Mouse (Mus musculus): Measurements from ENCODE around the gene Tex264. TPM values are rescaled to one million over a fixed set of nuclear protein-coding genes. Genes with fewer than 3 reads are reported as not detected.

Gene Tex264
- 57.2 and 59.7 TPM in 2 replicates for polyA plus RNA-seq (2015; fragmentation: Nextera tagmentation; extraction: Ambion mirVana)

DNA sequence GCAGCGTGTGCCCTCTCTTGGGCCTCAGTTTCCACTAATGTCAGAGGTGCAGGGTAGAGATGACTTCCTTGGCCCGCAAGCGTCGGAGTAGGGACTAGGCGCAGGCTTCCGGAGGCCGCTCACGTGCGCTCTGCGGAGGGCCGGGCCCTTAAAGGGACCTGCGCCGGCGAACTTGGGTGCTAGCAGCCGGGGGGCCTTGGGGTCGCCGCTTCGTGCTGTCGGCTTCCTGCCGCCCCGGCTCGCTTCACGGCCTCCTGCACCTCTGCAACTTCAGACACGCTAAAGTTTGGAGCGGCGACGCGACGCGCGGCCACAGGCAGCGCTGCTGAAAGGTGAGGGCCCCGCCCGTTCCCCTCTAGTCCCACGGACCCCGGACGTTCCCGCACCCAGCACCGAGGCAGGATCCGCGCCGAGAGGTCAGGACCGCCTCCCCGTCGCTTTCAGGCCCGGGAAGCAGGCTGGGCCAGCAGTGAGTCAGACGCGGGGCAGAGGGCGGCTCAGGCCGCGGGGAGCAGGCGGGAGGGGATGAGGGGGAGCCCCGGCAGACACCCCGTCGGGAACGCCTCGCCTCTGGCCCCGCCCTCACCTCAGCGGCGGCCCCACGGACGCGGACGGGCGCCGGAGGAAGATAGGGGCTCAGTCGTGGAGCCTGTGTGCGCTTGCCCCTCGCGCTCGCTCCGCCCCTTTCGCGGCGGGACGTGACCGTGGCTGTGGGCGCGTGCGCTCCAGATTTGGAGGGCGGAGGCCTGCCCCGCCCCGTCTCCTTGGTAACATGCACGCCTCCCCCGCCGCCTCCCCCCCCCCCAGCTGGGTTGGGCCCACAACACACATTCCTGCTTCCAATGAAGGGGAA, at the start of gene Tex264:
Gene Tex264, minus strand, starts transcription at position 679 of the 853 bp plus-strand sequence.
- H3K4me1 ChIP-seq (replicated peaks; ENCODE audit: control insufficient read depth, insufficient read depth, low read length) = peaks cover 19% of the 10 kb centered on the region
- H3K4me3 ChIP-seq (replicated peaks; ENCODE audit: low read length) = peak within 1 kb of the TSS; percentile 90
- WGBS = under 1% methylated on average over 69 of the region's 86 CpGs
- no peaks in the 10 kb centered on the region for H3K9me3 ChIP-seq (ENCODE audit: control insufficient read depth, low read length)
- H3K4me2 ChIP-seq (ENCODE audit: low read length) = peak within 1 kb of the TSS; percentile 94
- H3K9ac ChIP-seq (replicated peaks; ENCODE audit: low read depth, low read length) = peak within 1 kb of the TSS; percentile 82
- ATAC-seq = peak; percentile 93
- H3K27ac ChIP-seq (ENCODE audit: low read length) = peak within 1 kb of the TSS; percentile 46; the same call in 1 of the 2 replicates
- no peaks in the 10 kb centered on the region for H3K27me3 ChIP-seq (replicated peaks; ENCODE audit: control insufficient read depth, insufficient read depth, low read length)
- 0 out of 2 replicates have a peak, but pooled peaks cover 3% of the 10 kb centered on the region for H3K36me3 ChIP-seq (ENCODE audit: control insufficient read depth, insufficient read depth)

DNA sequence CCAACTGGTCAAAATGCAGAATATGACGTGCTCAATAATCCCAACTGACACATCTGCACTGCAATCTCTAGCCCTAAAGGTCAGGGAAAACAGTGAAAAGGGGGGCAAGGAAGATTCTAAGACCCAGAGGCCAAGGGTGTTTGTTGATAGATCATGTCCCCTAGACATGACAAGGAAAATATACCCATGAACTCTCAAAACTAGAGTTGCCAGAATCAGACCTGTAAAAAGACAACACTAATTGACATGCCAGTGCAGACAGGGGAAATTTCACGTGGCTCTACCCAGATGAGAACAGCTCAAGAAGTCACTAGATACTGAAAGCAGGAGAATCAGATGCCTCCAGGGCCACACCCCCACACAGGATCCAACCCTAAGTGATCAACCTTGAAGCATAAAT, 48.0 kb upstream of the Tex264 start:
- no peaks in the 10 kb centered on the region for H3K9me3 ChIP-seq (ENCODE audit: control insufficient read depth, low read length)
- ATAC-seq = no peak
- 88% methylated on average over 2 of the region's 2 CpGs for WGBS

DNA sequence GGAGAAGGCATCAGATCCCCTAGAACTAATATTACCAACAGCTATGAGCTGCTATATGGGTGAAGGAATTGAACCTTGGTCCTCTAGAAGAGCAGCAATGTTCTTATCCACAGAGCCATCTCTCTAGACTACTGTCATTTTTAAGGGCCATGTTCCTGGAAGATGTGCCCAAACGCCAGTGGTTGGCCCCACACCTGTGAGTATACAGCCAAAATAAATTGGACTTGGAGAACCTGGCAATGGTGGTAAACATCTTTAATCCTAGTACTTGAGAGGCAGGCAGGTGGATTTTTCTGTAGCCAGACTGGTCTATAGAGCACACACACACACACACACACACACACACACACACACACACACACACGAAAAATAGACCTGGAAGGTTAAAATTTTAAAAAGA, 43.7 kb upstream of the Tex264 start:
- Histone ChIP-seq H3K36me3 (ENCODE audit: control insufficient read depth, insufficient read depth) (no peaks in the 10 kb centered on the region), H3K4me2 (ENCODE audit: low read length) (no peak overlapping the region)
- ATAC-seq = no peak

More for the DNA sequence above, 48.0 kb upstream of the Tex264 start:
- H3K9ac ChIP-seq (replicated peaks; ENCODE audit: low read depth, low read length) = no peak overlapping the region
- H3K4me1 ChIP-seq (replicated peaks; ENCODE audit: control insufficient read depth, insufficient read depth, low read length) = 0 out of 2 replicates have a peak, but pooled peaks cover 2% of the 10 kb centered on the region
- H3K27me3 ChIP-seq (replicated peaks; ENCODE audit: control insufficient read depth, insufficient read depth, low read length) = no peaks in the 10 kb centered on the region
- no peaks in the 10 kb centered on the region for H3K36me3 ChIP-seq (ENCODE audit: control insufficient read depth, insufficient read depth)
- H3K4me2 ChIP-seq (ENCODE audit: low read length) = no peak overlapping the region
- no peak overlapping the region for H3K4me3 ChIP-seq (replicated peaks; ENCODE audit: low read length)
- H3K27ac ChIP-seq (ENCODE audit: low read length) = no peak overlapping the region

DNA sequence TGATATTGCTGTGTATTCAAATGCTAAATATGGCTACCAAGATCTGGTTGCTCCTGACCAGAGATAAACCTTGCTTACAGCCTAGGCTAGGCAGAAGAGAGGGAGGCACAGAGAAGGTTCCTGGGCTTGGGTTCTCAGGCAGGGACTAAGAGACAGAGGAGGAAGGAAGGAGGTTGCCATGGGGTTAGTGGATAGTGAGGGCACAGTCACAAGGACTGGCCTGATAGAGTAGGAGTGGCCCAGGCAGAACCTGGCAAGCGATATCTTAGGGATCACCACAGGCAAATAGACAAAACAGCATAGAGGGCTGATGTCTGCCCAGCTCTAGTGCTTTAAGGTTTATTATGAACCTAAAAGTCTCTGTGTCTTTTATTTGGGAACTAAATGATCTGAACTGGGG, 41.2 kb upstream of the Tex264 start:
- Histone ChIP-seq H3K4me2 (ENCODE audit: low read length) (no peak overlapping the region), H3K9me3 (ENCODE audit: control insufficient read depth, low read length) (no peaks in the 10 kb centered on the region), H3K36me3 (ENCODE audit: control insufficient read depth, insufficient read depth) (no peaks in the 10 kb centered on the region), H3K9ac (replicated peaks; ENCODE audit: low read depth, low read length) (no peak overlapping the region), H3K27ac (ENCODE audit: low read length) (no peak overlapping the region), H3K4me1 (replicated peaks; ENCODE audit: control insufficient read depth, insufficient read depth, low read length) (0 out of 2 replicates have a peak, but pooled peaks cover 2% of the 10 kb centered on the region), H3K4me3 (replicated peaks; ENCODE audit: low read length) (no peak overlapping the region), H3K27me3 (replicated peaks; ENCODE audit: control insufficient read depth, insufficient read depth, low read length) (no peaks in the 10 kb centered on the region)
- 100% methylated on average over 1 of the region's 1 CpGs for WGBS
- ATAC-seq = no peak

More for the DNA sequence above, 43.7 kb upstream of the Tex264 start:
- Histone ChIP-seq H3K4me1 (replicated peaks; ENCODE audit: control insufficient read depth, insufficient read depth, low read length) (0 out of 2 replicates have a peak, but pooled peaks cover 2% of the 10 kb centered on the region), H3K27me3 (replicated peaks; ENCODE audit: control insufficient read depth, insufficient read depth, low read length) (no peaks in the 10 kb centered on the region), H3K4me3 (replicated peaks; ENCODE audit: low read length) (no peak overlapping the region), H3K9ac (replicated peaks; ENCODE audit: low read depth, low read length) (no peak overlapping the region), H3K27ac (ENCODE audit: low read length) (no peak overlapping the region), H3K9me3 (ENCODE audit: control insufficient read depth, low read length) (no peaks in the 10 kb centered on the region)
- WGBS = 93% methylated on average over 2 of the region's 2 CpGs

DNA sequence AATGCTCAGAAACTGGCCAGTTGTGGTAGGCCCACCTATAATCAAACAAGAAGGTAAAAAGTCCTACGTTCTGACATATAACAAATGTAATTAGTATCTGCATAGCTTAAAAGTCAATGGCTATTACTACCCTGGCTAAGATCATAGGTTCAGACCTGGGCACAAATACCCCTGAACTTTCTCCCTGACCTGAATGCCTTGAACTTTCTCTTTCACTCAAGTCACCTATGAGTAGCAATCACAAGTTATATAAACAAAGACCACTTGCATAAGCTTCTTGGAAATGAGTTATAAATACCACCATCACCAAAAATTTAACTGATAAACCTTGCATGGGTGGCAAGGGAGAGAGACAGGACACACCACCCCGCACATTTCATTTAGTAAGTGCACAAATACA, 39.7 kb upstream of the Tex264 start:
- H3K4me3 ChIP-seq (replicated peaks; ENCODE audit: low read length) = no peak overlapping the region
- no peaks in the 10 kb centered on the region for H3K27me3 ChIP-seq (replicated peaks; ENCODE audit: control insufficient read depth, insufficient read depth, low read length)
- 98% methylated on average over 2 of the region's 2 CpGs for WGBS
- H3K9me3 ChIP-seq (ENCODE audit: control insufficient read depth, low read length) = no peaks in the 10 kb centered on the region
- no peak for ATAC-seq
- no peak overlapping the region for H3K9ac ChIP-seq (replicated peaks; ENCODE audit: low read depth, low read length)
- H3K27ac ChIP-seq (ENCODE audit: low read length) = no peak overlapping the region
- H3K4me1 ChIP-seq (replicated peaks; ENCODE audit: control insufficient read depth, insufficient read depth, low read length) = no peaks in the 10 kb centered on the region
- no peaks in the 10 kb centered on the region for H3K36me3 ChIP-seq (ENCODE audit: control insufficient read depth, insufficient read depth)
- H3K4me2 ChIP-seq (ENCODE audit: low read length) = no peak overlapping the region

DNA sequence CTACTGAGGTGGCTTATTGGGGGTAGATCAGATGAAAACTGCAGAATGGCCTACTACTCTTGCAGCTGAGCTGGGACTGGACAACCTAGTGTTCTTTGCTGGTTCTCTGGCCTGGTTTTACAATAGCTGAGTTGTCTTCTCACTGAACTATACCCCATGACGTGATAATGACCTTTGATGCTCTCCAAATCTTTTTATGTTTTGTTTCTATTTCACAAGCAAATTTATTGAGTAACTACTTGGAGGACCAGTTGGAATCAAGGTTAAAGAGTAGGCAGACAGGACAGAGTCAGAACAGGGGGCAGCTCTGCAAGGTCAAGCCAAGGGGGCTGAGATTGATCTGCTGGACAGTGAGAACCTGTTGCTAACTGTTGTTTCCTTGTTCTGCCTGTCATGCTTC, 39.1 kb upstream of the Tex264 start:
- WGBS = 88% methylated on average over 1 of the region's 1 CpGs
- Histone ChIP-seq H3K4me2 (ENCODE audit: low read length) (no peak overlapping the region), H3K9me3 (ENCODE audit: control insufficient read depth, low read length) (no peaks in the 10 kb centered on the region), H3K4me3 (replicated peaks; ENCODE audit: low read length) (no peak overlapping the region), H3K36me3 (ENCODE audit: control insufficient read depth, insufficient read depth) (no peaks in the 10 kb centered on the region), H3K27ac (ENCODE audit: low read length) (no peak overlapping the region), H3K4me1 (replicated peaks; ENCODE audit: control insufficient read depth, insufficient read depth, low read length) (no peaks in the 10 kb centered on the region), H3K27me3 (replicated peaks; ENCODE audit: control insufficient read depth, insufficient read depth, low read length) (no peaks in the 10 kb centered on the region), H3K9ac (replicated peaks; ENCODE audit: low read depth, low read length) (no peak overlapping the region)
- ATAC-seq = no peak

DNA sequence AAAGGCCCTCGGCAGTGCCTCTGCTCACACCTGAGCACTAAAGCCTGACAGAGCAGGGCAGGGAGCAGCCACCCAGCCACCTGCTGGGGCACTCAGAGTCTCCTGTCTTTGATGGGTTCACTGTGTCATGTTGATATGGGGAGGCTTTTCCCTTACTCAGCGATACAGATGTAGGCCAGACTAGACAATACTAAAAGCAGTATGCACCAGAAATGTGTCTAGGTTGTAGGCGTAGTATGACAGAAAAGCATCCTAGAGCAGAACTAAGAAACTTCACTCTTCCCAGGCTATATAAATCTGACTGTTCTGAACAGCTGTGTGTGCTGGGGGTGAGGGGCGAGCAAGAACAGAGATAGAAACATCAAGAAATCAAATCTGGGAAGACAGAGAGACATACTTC, 31.0 kb upstream of the Tex264 start:
- no peak overlapping the region for H3K27ac ChIP-seq (ENCODE audit: low read length)
- ATAC-seq = no peak
- H3K9me3 ChIP-seq (ENCODE audit: control insufficient read depth, low read length) = no peaks in the 10 kb centered on the region
- WGBS = 96% methylated on average over 4 of the region's 4 CpGs
- H3K27me3 ChIP-seq (replicated peaks; ENCODE audit: control insufficient read depth, insufficient read depth, low read length) = no peaks in the 10 kb centered on the region
- H3K4me3 ChIP-seq (replicated peaks; ENCODE audit: low read length) = no peak overlapping the region
- H3K4me1 ChIP-seq (replicated peaks; ENCODE audit: control insufficient read depth, insufficient read depth, low read length) = no peaks in the 10 kb centered on the region
- H3K9ac ChIP-seq (replicated peaks; ENCODE audit: low read depth, low read length) = no peak overlapping the region
- H3K36me3 ChIP-seq (ENCODE audit: control insufficient read depth, insufficient read depth) = peaks cover 28% of the 10 kb centered on the region
- no peak overlapping the region for H3K4me2 ChIP-seq (ENCODE audit: low read length)

DNA sequence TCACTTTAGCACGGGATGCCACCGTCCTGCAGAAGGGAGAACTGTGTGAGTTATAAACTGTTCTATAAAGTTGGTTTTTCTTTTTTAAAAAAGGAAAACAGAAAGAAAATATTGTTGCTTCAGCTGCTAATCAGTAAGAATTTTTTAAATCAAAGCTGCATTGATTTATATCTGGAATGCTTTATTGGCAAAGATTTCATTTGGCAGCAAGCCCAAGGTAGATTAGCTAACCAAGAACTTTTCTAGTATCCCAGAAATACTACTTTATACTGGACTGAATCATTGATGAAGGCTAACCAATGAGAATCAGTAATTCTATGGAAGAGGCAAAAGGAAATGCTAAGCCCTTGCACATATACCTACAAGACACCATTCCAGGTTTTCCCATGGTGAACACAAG, 30.5 kb upstream of the Tex264 start:
- Histone ChIP-seq H3K4me3 (replicated peaks; ENCODE audit: low read length) (no peak overlapping the region), H3K9ac (replicated peaks; ENCODE audit: low read depth, low read length) (no peak overlapping the region), H3K4me1 (replicated peaks; ENCODE audit: control insufficient read depth, insufficient read depth, low read length) (no peaks in the 10 kb centered on the region), H3K9me3 (ENCODE audit: control insufficient read depth, low read length) (no peaks in the 10 kb centered on the region), H3K27ac (ENCODE audit: low read length) (no peak overlapping the region), H3K4me2 (ENCODE audit: low read length) (no peak overlapping the region), H3K36me3 (ENCODE audit: control insufficient read depth, insufficient read depth) (peaks cover 32% of the 10 kb centered on the region), H3K27me3 (replicated peaks; ENCODE audit: control insufficient read depth, insufficient read depth, low read length) (no peaks in the 10 kb centered on the region)
- WGBS = 95% methylated on average over 2 of the region's 2 CpGs
- ATAC-seq = no peak

DNA sequence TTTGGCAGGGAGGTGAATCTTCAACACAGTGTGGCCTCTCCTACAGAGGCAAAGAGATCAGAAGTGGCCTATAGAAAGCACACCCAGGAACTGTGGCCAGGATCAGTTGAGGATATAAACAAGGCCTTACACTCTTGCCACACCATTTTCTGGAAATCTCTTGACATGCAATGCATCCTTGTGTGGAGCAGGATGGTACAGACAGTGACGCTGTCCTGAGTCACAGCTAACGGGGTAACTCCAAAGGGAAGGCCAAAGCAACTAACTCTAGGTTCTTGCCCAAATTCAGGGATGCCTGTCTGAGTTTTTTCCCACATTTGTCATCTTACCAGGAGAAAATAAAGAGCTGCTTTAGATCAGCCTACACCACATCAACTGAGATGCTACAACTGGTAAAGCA, 26.7 kb upstream of the Tex264 start:
- Histone ChIP-seq H3K27ac (ENCODE audit: low read length) (no peak overlapping the region), H3K9me3 (ENCODE audit: control insufficient read depth, low read length) (no peaks in the 10 kb centered on the region), H3K4me3 (replicated peaks; ENCODE audit: low read length) (no peak overlapping the region), H3K36me3 (ENCODE audit: control insufficient read depth, insufficient read depth) (peaks cover 46% of the 10 kb centered on the region), H3K27me3 (replicated peaks; ENCODE audit: control insufficient read depth, insufficient read depth, low read length) (no peaks in the 10 kb centered on the region), H3K4me2 (ENCODE audit: low read length) (no peak overlapping the region), H3K9ac (replicated peaks; ENCODE audit: low read depth, low read length) (no peak overlapping the region), H3K4me1 (replicated peaks; ENCODE audit: control insufficient read depth, insufficient read depth, low read length) (no peaks in the 10 kb centered on the region)
- ATAC-seq = no peak
- 88% methylated on average over 2 of the region's 2 CpGs for WGBS

Data from forebrain, embryonic 16.5 days (tissue).